Mouse (Mus musculus) B cell, adult 2 months (primary cell): ENCODE measurements at regions not wholly inside any gene's neighbourhood (a gene's known extent, or its start where the extent isn't known, plus 50 kb on each side); places are given as distances from the start of the nearest gene placed in this dataset.

ENCODE experiments used
- DNase-seq, 2 experiments: peaks; one replicate each; pipeline ENCODE4 v3.0.0; 2022

GRCm38 (mm10) chr5:53384026-53384425 lies 81.9 kb upstream of the Rbpj start:
- no peak for DNase-seq

- DNase-seq: no peak
These were observed 80.3 kb upstream of the Rbpj start for GRCm38 (mm10) chr5:53385513-53386148.

GRCm38 (mm10) chr5:53393571-53393970 lies 72.4 kb upstream of the Rbpj start:
- no peak for DNase-seq

GRCm38 (mm10) chr5:53394560-53394959 lies 71.4 kb upstream of the Rbpj start:
- DNase-seq: no peak

GRCm38 (mm10) chr5:53398428-53399058 lies 67.4 kb upstream of the Rbpj start:
- DNase-seq: no peak

GRCm38 (mm10) chr5:53401093-53401492 lies 64.9 kb upstream of the Rbpj start:
- DNase-seq: no peak

- no peak for DNase-seq
These were observed 63.9 kb upstream of the Rbpj start for GRCm38 (mm10) chr5:53402022-53402421.

- DNase-seq: no peak
These were observed 63.3 kb upstream of the Rbpj start for GRCm38 (mm10) chr5:53402619-53403151.

GRCm38 (mm10) chr5:53405929-53406328 lies 60.0 kb upstream of the Rbpj start:
- no peak for DNase-seq

- no peak for DNase-seq
These were observed 58.3 kb upstream of the Rbpj start for GRCm38 (mm10) chr5:53407646-53408045.

- no peak for DNase-seq
These were observed 57.7 kb upstream of the Rbpj start for GRCm38 (mm10) chr5:53408235-53408634.

GRCm38 (mm10) chr5:53409740-53410139 lies 56.2 kb upstream of the Rbpj start:
- no peak for DNase-seq

GRCm38 (mm10) chr5:53412391-53413075 lies 53.4 kb upstream of the Rbpj start:
- no peak for DNase-seq

- no peak for DNase-seq
These were observed 52.3 kb upstream of the Rbpj start for GRCm38 (mm10) chr5:53413677-53414076.

- no peak for DNase-seq
These were observed 50.5 kb upstream of the Rbpj start for GRCm38 (mm10) chr5:53415472-53415871.
